Mouse (Mus musculus) cerebellum, adult 2 months (tissue): ENCODE results near the gene Cactin.

ENCODE experiments used
- CTCF ChIP-seq: fragments of 200-500 bp; IDR thresholded peaks from 2 replicates; pipeline ENCODE4 v1.5.1; 2011; ENCODE audit warnings: low read depth, mild to moderate bottlenecking, control low read depth, low read length, moderate library complexity, borderline replicate concordance; ENCODE audit not compliant: insufficient read depth
- POLR2A ChIP-seq: fragments of 200-500 bp; IDR thresholded peaks from 2 replicates; pipeline ENCODE4 v1.6.1; 2011; ENCODE audit warnings: low read length, control low read depth, borderline replicate concordance; ENCODE audit not compliant: insufficient read depth

- no peak for TF ChIP-seq CTCF
- no peak for TF ChIP-seq POLR2A
Measured at GRCm38 (mm10) chr10:81290698-81291460, 30.0 kb upstream of the Cactin start.
